Mouse (Mus musculus): Measurements from ENCODE around the gene Surf1. TPM values are rescaled to one million over a fixed set of nuclear protein-coding genes. Genes with fewer than 3 reads are reported as not detected.

The Surf1 gene
- 10 to 100 TPM; 52.0 to 54.5 TPM for total RNA-seq (2021)

DNA sequence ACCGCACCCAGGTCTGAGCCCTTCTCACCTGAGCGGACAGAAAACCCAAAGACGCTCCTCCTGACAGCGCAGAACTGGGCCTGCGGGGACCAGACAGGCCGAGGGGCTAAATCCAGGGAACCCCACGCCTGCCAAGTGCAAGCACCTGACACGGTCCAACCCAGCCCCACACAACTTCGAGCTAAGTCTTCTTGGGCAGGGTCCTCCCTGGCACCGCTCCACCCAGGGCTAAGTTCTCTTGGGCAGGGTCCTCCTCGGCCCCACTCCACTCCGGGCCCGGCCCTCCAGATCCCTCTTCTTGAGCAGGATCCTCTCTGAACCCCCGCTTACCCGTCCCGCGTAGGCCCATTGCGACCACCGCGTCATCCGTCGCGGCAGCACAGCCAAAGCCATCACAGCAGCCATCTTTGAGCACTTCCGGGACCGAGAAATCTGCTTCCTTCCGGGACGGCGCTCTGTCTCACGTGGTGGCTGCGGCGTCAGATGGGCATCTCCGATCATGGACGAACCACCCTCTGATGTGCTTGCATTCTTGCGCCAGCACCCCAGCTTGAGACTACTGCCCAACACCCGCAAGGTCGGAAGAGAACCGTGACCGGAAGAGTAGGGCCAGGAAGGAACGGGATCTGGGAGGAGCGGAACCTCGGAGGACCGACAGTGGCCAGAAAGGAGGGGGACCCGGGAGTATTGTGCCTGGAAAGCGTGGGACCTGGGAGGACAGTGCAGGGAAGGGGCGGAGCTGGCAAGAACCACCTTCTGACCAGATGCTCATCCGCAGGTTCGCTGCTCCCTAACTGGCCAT is at the start of gene Surf1, which contains the start of gene Surf2:
Surf1 (minus strand) TSS at position 604 of the 802 bp plus-strand sequence.
Surf2 (plus strand) TSS at position 441 of the 802 bp plus-strand sequence.
- peak; percentile 77 to 83 for DNase-seq
- intact Hi-C loops (cut with DNase I): loop anchor here (2.0 to 10.0 kb wide), 2 partner anchors 17 to 1669 kb away; partner anchors contain the start of genes Gtf3c5 and Surf4

DNA sequence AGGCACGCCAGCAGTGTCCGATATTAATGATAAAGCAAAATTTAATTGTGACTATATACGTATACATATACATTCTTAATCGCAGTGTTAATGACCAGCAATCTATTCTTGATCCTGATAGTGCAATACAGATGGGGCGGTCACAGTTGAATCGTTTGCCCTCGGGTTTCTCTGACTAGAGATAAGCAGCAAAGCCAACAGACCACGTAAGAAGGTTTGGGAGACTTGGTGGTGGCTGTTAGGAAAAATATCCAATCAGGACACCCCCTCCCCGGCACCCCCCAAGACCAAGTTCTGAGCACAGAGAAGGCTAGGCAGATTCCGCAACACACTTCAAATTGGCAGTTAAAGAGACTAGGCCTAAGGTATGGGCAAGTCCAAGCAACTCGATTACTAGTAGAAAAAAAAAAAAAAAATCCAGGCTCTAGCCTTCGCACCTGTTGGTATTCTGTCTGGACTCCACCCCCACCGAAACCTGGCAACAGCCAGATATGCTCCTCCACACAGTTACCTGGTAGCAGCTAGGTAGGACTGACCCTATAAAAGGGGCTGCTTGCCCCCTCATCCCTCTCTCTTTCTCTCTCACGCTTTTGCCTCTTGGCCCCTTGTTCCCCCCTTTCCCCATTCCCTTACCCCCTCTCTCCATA is 48.5 kb upstream of the Surf1 start:
- no peak for DNase-seq
- intact Hi-C loops (cut with DNase I): loop anchor here (2.0 to 5.0 kb wide), 2 partner anchors 42 to 62 kb away; partner anchors contain the start of genes Cacfd1 and Surf6

DNA sequence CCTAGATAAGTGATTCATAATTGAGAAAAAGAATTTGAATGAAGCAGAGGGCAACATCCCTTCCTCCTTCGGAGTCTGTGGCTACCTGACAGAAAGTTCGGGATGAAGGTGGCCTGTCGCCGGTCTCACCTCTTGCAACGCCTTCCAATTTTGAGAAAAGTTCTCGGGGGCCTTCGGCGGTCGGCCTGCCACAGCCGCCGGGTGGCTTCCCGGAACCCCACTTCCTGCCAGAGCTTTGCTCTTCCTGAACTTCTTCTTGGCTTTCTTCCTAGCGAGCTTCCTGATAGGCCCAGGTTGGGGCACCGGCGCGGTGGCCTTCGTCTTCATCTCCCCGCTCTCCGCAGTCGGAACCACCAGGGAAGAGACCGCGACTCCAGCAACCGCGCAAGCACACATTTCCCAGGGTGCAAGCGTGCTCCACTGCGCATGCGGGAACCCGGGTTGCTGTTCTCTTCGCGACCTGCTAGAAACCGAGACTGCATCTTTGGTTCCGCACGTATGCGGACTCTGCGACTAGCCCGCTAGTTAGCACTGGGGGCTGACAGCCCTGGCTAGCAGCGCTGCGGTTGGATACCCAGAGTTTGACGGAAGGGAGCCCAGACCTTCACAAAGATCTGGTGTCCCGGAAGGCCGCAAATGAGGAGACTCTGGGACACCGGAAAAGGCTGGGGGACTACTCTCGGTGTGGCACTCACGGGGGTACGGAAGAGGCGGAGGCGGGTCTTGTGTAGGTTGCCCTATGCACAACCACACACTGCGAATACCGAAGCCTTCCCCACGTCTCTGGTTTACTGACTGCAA is 47.8 kb upstream of the Surf1 start, which contains the start of gene Rexo4:
Rexo4 (minus strand) TSS at position 464 of the 801 bp plus-strand sequence.
- intact Hi-C loops (cut with DNase I): loop anchor here (2.0 kb wide), 2 partner anchors 29 to 61 kb away; partner anchors contain the start of genes Stkld1 and Surf6
- peak; percentile 92 to 97 for DNase-seq

DNA sequence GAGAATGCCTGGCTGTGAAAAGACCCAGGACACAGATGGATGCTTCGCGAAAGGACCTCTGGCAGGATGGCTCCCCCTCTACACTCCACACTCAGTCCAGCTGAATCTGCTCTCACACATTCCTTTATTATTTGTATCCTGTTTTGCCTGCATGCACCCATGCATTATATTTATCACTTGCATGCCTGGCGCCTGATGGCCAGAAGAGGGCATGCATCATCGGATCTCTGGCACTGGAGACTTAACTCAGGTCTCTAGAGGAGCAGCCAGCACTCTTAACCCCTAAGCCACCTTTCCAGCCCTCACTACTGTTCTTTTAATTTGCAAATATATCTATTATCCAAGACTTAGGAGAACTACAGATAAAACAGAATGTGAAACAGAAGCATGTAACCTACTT is 44.4 kb upstream of the Surf1 start:
- intact Hi-C loops (cut with DNase I): no loop called here
- no peak for DNase-seq

DNA sequence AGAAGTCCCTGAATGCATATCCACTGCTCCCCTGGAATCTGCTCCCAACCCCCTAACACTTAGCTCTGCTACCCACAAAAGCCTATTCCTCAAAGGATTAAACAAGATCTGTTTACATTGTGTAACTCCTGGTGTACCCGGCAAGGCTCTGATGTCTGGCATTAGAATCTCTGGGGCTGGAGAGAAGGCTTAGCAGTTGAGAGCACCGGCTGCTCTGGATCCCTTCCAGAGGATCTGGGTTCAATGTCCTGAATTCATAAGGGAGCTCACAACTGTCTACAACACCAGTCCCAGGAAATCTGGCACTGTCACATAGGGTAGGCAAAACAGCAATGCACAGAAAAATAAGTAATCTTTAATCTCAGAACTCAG is 41.1 kb upstream of the Surf1 start:
- intact Hi-C loops (cut with DNase I): no loop called here
- DNase-seq: no peak

DNA sequence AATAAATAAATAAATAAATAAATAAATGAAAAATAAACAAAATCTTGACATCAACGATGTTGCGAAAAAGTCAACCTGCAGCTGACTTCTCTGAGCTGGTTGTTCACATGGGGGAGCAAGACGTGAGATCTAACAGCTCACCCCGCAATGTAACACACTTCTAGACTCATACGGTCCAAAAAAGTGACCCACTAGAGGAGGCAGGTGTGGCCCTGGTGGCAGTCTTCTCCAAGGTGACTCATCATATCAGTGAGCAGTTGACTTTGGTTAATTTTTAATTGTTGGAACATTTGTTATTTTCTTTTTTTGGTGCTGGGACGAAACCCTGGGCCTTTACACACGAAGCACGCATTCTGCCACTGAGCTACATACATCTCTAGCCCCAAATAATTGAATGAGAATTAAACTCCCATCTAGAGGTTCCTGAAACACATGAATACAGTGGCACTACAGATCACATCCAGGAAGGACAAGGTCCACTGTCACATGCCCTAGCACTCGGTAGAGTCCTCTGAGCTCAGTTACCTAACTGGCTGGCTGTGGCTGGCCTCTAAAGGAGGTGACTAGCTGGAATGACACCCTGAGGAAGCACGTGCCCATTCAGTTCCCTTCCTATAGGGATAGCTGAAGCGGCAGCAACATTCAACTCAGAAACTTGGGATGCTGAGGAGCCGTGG is 40.6 kb upstream of the Surf1 start:
- intact Hi-C loops (cut with DNase I): no loop called here
- no peak for DNase-seq

DNA sequence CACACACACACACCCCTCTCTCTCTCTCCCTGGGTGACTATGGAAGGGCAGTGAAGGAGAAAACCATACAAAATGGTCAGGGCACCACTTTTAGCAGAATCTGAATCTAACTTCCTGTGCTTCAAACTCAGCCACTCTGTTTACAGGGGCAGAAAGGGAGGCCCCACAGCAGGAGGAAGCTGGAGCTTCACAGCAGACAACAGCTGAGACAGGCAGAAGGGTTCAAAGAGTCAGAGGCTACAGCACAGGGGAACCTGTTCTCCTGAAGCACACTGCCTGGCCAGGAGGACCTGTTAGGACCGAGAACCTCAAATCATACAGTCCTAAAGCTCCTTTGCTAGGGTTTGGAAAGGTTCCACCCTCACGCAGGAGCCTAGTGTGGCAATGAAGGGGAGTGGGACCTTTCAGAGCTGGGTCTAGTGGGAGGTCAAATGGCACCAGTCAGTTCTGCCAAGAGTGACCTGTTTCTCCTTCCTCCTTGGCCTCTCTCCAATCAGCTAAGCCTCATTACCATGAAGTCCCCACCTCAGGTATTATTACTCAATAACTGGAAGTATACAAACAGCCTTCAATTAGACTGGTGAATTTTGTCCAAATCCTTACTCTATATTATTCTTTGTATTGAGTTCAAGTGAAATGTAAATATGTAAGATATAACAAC is 38.5 kb upstream of the Surf1 start:
- intact Hi-C loops (cut with DNase I): no loop called here
- DNase-seq: no peak

DNA sequence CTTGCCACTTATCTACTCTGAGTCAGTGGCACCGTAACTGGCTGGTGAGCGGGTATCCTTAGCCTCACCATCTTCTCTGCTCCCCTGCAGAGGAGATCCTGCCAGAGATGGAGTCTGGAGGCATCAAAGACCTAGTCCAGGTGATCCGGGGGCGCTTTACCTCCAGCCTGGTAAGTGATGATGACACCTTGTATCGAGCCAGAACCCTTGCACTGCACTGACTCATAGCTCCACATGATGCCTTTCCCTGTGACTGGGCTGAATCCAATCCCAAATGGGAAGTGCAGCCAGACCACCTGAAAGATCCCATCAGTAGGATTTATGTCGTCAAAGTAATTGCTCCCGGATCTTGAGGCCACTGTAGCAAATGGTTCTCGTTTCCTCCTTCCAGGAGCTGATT is 36.5 kb upstream of the Surf1 start:
- intact Hi-C loops (cut with DNase I): no loop called here
- no peak for DNase-seq

DNA sequence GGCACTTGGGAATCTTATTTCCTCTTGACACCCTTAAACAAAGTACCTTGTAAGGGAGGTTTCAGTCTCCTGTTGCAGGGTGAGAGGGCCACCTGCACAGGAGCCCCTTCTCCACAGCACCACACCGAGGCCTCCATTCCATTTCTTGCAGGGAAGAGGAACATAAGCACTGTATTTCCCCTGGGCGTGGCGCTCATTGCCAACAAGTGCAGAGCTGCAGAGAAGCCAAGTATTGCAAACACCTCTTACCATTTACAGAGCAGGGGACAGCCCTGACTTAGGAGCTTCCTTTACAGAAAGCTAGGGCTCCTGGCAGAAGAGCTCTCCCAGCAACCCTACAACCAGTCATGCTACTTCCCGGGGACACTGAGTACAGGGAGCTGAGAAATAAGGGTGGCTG is 35.9 kb upstream of the Surf1 start:
- no peak for DNase-seq
- intact Hi-C loops (cut with DNase I): no loop called here

DNA sequence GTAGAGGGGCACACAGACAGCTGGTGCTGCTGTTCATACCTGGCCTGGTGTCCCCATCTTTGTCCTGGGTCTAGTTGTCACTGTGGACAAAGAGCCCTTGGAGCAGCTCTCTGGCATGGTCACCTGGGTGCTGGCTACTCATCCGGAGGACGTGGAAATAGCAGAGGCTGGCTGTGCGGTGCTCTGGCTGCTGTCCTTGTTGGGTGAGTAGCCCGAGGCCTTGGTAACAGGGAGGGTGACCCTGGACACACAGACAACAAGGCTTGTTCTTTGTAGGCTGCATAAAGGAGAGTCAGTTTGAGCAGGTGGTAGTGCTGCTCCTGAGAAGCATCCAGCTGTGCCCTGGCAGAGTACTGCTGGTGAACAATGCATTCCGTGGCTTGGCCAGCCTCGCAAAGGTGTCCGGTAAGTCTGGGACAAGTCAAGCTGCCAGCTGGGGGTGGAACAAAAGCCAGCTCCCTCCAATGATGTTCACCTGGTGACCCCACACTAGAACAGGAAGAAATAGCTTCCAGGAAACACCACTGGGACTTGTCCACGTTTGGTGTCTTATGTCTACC is 35.1 kb upstream of the Surf1 start:
- intact Hi-C loops (cut with DNase I): no loop called here
- DNase-seq: no peak

DNA sequence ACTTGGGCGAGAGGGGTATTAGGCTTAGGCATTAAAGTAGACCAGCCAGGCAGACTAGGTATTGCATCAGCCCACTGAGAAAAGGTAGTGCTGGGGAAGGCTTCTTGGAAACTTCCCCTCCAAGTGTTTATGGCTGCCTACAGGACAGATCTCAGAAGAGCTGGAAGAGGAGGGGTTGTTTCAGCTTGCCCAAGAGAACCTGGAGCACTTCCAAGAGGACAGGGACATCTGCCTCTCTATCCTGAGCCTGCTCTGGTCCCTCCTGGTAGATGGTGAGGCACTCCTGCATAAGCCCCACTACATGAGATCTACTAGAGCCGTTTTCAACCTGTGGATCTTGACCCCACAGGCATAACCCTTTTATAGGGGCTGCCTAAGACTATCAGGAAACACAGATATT is 34.1 kb upstream of the Surf1 start:
- DNase-seq: no peak
- intact Hi-C loops (cut with DNase I): no loop called here

DNA sequence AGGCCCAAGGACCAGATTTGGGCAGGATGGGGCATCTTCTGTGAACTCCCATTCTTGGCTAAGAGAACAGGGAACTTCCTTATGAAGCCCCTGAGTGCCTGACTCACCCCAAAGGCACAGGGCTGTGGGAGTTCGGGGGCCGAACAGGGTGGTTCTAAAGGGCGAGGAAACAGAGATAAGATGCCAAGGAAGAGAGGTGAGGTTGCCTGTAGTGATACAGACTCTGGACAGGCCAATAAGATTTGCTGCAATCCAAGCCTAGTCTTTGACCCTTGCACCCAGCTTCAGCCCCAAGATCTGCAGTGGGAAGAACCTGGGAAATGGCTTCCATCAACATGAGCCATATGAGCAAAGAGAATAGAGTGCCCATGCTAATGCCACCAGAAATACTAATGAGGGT is 26.9 kb upstream of the Surf1 start:
- intact Hi-C loops (cut with DNase I): no loop called here

DNA sequence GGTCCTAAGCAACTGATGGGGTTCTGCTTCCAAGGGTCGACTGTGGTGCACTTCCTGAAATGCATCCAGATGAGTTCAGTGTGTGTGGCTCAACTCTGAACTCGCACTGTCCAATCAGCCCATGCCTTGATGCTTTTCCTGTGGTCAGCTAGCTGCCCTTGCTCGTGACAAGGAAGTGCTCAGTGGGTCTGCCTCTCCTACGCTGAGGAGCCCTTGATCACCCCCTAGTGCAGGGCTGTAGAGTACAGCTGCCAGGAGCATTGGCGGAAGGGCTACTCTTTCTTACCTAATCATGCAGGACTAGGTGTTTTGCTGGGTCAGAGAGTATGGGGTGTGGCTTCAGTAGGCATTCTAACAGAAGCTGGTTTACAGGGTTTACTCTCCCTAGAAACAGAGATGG is 25.2 kb upstream of the Surf1 start:
- intact Hi-C loops (cut with DNase I): no loop called here
- DNase-seq: no peak

More for the DNA sequence above, 26.9 kb upstream of the Surf1 start:
- DNase-seq: no peak

DNA sequence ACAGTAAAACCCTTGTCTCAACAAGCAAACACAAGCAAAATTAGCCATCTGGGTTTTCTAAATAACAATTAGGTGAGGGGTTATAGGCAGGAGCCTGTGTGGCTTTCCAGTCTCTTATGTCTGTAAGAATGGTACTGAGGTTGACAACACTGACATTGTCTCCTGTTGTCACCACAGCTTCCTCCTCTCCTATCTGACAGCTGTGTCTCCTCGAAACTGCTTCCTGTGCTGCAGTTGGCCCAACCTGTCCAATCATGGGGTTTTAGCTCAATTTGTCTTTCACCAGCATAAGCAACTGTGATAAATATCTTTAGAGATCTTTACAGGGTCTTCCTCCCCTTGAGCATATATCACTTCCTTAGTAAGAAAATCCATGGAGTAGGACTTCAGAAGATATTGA is 20.1 kb upstream of the Surf1 start:
- no peak for DNase-seq
- intact Hi-C loops (cut with DNase I): loop anchor here (10.0 kb wide), 1 partner anchor 298 kb away; no protein-coding TSS in a partner anchor

DNA sequence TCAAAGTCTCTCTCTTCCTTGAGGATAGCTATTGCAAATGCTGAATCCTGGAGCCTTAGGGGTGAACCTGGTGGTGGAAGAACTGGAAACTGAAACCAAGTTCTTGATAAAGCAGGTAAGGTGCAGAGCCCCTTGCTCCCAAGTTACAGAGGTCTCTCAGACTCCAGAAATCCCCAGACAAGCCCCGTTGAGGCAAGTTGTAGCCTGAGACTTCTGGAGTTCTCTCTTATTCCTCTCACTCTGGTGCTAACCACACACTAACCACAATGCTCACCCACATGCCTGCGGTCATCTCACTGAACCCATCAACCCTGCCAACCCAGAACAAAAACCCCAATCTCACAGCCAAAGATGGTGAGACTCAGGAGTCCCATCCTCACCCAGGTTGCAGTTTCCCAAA is 19.0 kb upstream of the Surf1 start:
- intact Hi-C loops (cut with DNase I): loop anchor here (2.0 to 10.0 kb wide), 2 partner anchors 28 to 300 kb away; no protein-coding TSS in a partner anchor
- no peak for DNase-seq

DNA sequence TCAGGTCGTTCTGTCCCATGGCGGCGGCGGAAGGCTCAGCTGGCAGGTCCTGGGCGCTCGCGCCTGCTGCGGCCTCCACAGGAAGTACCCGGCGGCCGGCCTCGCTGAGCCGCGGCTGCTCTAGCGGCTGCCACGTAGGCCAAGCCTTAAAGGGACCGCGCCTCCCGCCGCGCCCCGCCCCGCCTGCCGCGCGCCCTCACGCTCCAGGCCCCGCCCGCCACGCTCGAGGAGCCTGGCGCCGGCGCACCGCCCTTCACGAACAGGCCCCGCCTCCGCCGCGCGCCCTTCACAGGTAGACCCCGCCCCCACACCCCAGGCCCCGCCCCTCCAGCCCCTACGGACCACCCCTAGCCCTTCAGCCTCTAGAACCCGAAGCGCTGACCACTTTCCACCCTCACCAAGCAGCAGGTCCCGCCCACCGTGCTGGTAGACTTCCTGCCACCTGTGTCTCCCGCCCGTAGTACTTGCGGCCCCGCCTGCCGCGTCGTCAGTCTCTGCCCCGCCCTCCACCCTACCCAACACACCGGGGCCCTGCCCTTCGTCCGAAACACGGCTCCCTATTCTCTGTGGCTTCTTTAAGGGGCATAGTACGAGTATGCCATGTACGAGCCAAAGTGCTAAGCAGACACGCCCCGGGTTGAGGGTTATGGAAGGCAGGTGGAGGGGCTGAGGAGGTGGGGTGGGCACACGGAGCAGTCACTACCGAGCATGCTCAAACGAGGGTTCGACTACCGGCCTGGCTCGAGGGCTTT is 17.1 kb upstream of the Surf1 start, which contains the start of the genes Surf4 and Stkld1:
Surf4 (minus strand) TSS at position 625 of the 752 bp plus-strand sequence.
Stkld1 (plus strand) TSS at position 744 of the 752 bp plus-strand sequence.
- intact Hi-C loops (cut with DNase I): loop anchor here (2.0 to 10.0 kb wide), 4 partner anchors 17 to 301 kb away; partner anchors contain the start of genes Surf1 and Surf2
- DNase-seq: peak; percentile 91 to 92

DNA sequence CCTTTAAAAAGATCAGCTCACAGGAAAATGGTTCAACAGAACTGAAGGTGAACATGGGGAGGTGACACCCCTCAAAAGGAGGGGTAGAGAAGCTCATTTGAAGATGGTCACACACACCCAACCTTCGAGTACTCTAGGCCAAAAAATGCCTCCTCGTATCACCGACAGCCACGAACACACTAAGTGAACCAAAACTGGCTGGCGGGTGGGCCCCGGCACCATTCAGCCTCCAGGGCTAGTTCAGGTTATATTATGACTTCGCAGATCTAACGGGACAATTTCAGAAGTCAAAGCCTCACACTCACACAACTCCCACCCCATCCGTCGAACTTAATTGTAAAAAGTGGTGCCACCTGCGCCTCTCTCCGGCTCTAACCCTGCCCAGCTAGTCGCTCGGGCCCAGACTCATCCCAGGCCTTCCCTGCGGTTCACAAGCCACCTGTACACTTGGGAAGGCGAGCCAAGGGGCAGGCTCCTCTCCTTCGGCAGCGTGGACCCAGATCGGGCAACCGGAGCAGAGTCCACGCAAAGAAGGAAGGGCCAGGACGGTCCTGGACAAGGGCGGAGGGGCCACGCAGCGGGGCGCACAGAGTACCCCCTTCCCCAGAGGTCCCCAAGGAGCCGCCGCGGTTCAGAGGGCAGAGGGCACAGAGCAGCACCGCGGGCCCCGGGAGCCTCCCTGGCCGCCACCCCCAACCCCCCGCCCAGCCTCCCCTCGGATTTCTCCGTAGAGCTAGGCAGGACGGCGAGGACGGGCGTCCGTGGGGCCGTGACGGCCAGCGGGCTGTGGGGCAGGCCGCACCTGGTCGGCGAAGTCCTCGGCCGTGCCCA is 16.4 kb upstream of the Surf1 start:
- DNase-seq: peak in 1 of 2 experiments; percentile 36
- intact Hi-C loops (cut with DNase I): loop anchor here (2.0 to 10.0 kb wide), 3 partner anchors 16 to 302 kb away; partner anchors contain the start of genes Surf1 and Surf2
